Mouse (Mus musculus) urinary bladder, postnatal 25 days (tissue): ENCODE results near the gene Iqgap3.

Source experiments
- DNase-seq: peaks from one replicate; pipeline ENCODE4 v3.0.0; 2022; ENCODE audit warnings: low spot score

Gene Iqgap3

GRCm38 (mm10) chr3:88139243-88140177 lies 57.7 kb downstream of the Iqgap3 start:
- no peak for DNase-seq

- no peak for DNase-seq
Observed at GRCm38 (mm10) chr3:88140178-88140902, 58.6 kb downstream of the Iqgap3 start.

GRCm38 (mm10) chr3:88140903-88141430 lies 59.2 kb downstream of the Iqgap3 start:
- DNase-seq = no peak

GRCm38 (mm10) chr3:88141439-88141786 lies 59.6 kb downstream of the Iqgap3 start:
- no peak for DNase-seq

- DNase-seq = peak; percentile 97
Observed at GRCm38 (mm10) chr3:88141787-88142523, 60.2 kb downstream of the Iqgap3 start, which contains the start of gene Mef2d. Gene Mef2d (plus strand): TSS chr3:88142372.

- no peak for DNase-seq
Observed at GRCm38 (mm10) chr3:88142546-88142915, 60.8 kb downstream of the Iqgap3 start.

- DNase-seq = peak; percentile 48
Observed at GRCm38 (mm10) chr3:88142916-88143771, 61.4 kb downstream of the Iqgap3 start.

- DNase-seq = no peak
Observed at GRCm38 (mm10) chr3:88143961-88144486, 62.3 kb downstream of the Iqgap3 start.

- DNase-seq = no peak
Observed at GRCm38 (mm10) chr3:88144648-88145410, 63.1 kb downstream of the Iqgap3 start.

- no peak for DNase-seq
Observed at GRCm38 (mm10) chr3:88145411-88145782, 63.6 kb downstream of the Iqgap3 start.

GRCm38 (mm10) chr3:88145952-88146351 lies 64.2 kb downstream of the Iqgap3 start:
- DNase-seq = no peak

GRCm38 (mm10) chr3:88146376-88147112 lies 64.8 kb downstream of the Iqgap3 start:
- no peak for DNase-seq

- DNase-seq = no peak
Observed at GRCm38 (mm10) chr3:88147444-88147843, 65.7 kb downstream of the Iqgap3 start.

GRCm38 (mm10) chr3:88147866-88148265 lies 66.1 kb downstream of the Iqgap3 start:
- no peak for DNase-seq

GRCm38 (mm10) chr3:88148354-88148753 lies 66.6 kb downstream of the Iqgap3 start:
- DNase-seq = no peak

GRCm38 (mm10) chr3:88148776-88149509 lies 67.2 kb downstream of the Iqgap3 start:
- no peak for DNase-seq

GRCm38 (mm10) chr3:88149510-88149974 lies 67.8 kb downstream of the Iqgap3 start:
- no peak for DNase-seq
